Mouse (Mus musculus) stomach, postnatal 0 days (tissue): ENCODE data around the gene Gng2. TPM values are rescaled to one million over a fixed set of nuclear protein-coding genes. Genes with fewer than 3 reads are reported as not detected.

Source experiments
- ATAC-seq: fragments of 200-750 bp; cut with Nextera tagmentation; 2 replicates; pipeline ENCODE4 v1.8.0; 2017; ENCODE audit not compliant: low FRiP score, low TSS enrichment
- DNase-seq: peaks from one replicate; pipeline ENCODE4 v3.0.0-alpha.2; 2016; ENCODE audit warnings: low spot score
- H3K27ac ChIP-seq: fragments of 300-500 bp; sonication (generic); replicated peaks from 2 replicates; pipeline ENCODE4 v1.5.1; 2014; ENCODE audit warnings: mild to moderate bottlenecking, control low read depth
- H3K27me3 ChIP-seq: fragments of 300-500 bp; sonication (generic); 2 replicates; pipeline ENCODE4 v1.6.1; 2014; ENCODE audit warnings: low read length; ENCODE audit not compliant: control insufficient read depth, insufficient read depth
- H3K36me3 ChIP-seq: fragments of 300-500 bp; sonication (generic); 2 replicates; pipeline ENCODE4 v1.6.1; 2014; ENCODE audit warnings: low read length, mixed read lengths; ENCODE audit not compliant: control insufficient read depth, insufficient read depth
- H3K4me1 ChIP-seq: fragments of 300-500 bp; sonication (generic); replicated peaks from 2 replicates; pipeline ENCODE4 v1.6.1; 2014; ENCODE audit warnings: antibody characterized with exemption; ENCODE audit not compliant: control insufficient read depth, insufficient read depth
- H3K4me2 ChIP-seq: fragments of 300-500 bp; sonication (generic); replicated peaks from 2 replicates; pipeline ENCODE4 v1.6.1; 2014; ENCODE audit warnings: low read depth, mild to moderate bottlenecking, control low read depth, moderate library complexity
- H3K4me3 ChIP-seq: fragments of 300-500 bp; sonication (generic); 2 replicates; pipeline ENCODE4 v1.5.1; 2014; ENCODE audit warnings: low read depth, low read length, control low read depth
- H3K9ac ChIP-seq: fragments of 300-500 bp; sonication (generic); 2 replicates; pipeline ENCODE4 v1.6.1; 2014; ENCODE audit warnings: mild to moderate bottlenecking, low read length, control low read depth, mixed read lengths
- H3K9me3 ChIP-seq: fragments of 300-500 bp; sonication (generic); 2 replicates; pipeline ENCODE4 v1.6.1; 2016; ENCODE audit warnings: low read length; ENCODE audit not compliant: control insufficient read depth
- CTCF ChIP-seq: IDR thresholded peaks from 2 replicates; pipeline ENCODE4 v1.5.1; 2016; ENCODE audit warnings: antibody characterized with exemption, low read depth, mild to moderate bottlenecking, moderate library complexity
- EP300 ChIP-seq: optimal IDR thresholded peaks from 2 replicates; pipeline ENCODE3; 2016; ENCODE audit warnings: antibody characterized with exemption
- WGBS: fragments of 180-500 bp; shearing (Covaris S2); extraction: QIAGEN DNeasy Blood & Tissue Kit; methylation state at CpG from one replicate; pipeline ENCODE4 v1.1.7; 2014; 5-methylcytosine and 5-hydroxymethylcytosine counted together
- polyA plus RNA-seq: library from polyadenylated mRNA; unstranded; fragments of >200 nt; fragmentation: Nextera tagmentation; extraction: Ambion mirVana; gene quantifications from 2 replicates; pipeline ENCODE4 v1.2.1, GENCODE M21; 2015

Gene Gng2
- polyA plus RNA-seq, 1 experiment from 2014 or later, result 17.1 TPM

DNA sequence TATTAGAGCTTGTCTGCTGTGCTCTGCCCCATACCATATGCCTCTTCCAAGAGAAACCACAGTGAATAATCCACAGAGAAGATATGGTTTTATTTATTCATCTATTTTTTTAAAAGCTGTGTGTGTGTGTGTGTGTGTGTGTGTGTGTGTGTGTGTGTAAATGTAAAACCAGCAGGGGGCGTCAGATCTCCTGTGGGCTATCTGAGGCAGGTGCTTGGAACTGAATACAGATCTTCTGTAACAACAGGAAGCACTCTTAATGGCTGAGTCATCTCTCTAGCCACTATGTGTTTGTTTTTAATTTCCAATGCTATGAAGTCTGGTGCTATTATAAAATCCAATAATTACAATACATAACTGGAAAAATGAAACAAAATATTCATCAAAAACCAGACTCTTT, 37.4 kb downstream of the Gng2 start:
- Histone ChIP-seq H3K27ac (no peak overlapping the region), H3K27me3 (no peaks in the 10 kb centered on the region), H3K9me3 (no peaks in the 10 kb centered on the region), H3K4me3 (no peak overlapping the region), H3K9ac (no peak overlapping the region), H3K36me3 (no peaks in the 10 kb centered on the region), H3K4me1 (no peaks in the 10 kb centered on the region), H3K4me2 (no peak overlapping the region)
- TF ChIP-seq CTCF (no peak), EP300 (no peak)
- 83% methylated on average over 1 of the region's 1 CpGs for WGBS
- no peak for DNase-seq
- ATAC-seq, result no peak

DNA sequence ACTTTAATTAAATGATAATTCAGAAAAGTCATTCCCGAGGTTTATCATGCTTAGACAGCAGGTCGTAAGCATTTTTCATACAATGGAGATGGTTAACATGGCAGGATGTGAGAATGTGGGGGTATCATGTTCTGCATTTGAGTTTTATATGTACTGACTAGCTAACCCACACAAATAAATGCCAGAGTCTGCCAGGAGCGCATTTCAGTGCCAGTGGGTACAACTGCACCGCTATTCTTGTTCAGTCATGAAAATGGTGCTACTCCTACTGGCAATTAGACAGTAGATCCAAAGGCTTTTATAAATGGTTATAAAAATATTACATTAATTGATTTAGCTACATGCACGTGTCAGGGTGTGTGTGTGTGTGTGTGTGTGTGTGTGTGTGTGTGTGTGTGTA, 38.9 kb downstream of the Gng2 start:
- Histone ChIP-seq H3K27me3 (no peaks in the 10 kb centered on the region), H3K4me2 (no peak overlapping the region), H3K27ac (no peak overlapping the region), H3K9ac (no peak overlapping the region), H3K4me3 (no peak overlapping the region), H3K36me3 (no peaks in the 10 kb centered on the region), H3K9me3 (no peaks in the 10 kb centered on the region), H3K4me1 (no peaks in the 10 kb centered on the region)
- TF ChIP-seq EP300 (no peak), CTCF (no peak)
- DNase-seq (no peak), ATAC-seq (no peak)
- 84% methylated on average over 5 of the region's 5 CpGs for WGBS

DNA sequence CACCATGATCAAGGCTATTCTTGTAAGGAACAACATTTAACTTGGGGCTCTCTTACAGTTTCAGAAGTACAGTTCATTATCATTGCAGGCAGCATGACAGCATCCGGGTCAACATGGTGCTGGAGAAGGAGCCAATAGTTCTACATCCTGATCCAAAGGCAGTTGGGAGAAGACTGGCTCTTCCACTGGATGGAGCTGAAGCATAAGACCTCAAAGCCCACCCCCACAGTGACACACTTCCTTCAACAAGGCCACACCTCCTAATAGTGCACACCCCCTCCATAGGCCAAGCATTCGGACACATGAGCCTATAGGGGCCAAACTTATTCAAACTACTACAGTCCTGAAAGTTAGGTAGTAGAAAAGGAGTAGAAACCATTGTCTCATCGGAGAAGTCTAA, 42.3 kb downstream of the Gng2 start:
- Histone ChIP-seq H3K36me3 (no peaks in the 10 kb centered on the region), H3K4me3 (no peak overlapping the region), H3K9ac (no peak overlapping the region), H3K27me3 (no peaks in the 10 kb centered on the region), H3K4me1 (no peaks in the 10 kb centered on the region), H3K27ac (no peak overlapping the region), H3K4me2 (no peak overlapping the region), H3K9me3 (no peaks in the 10 kb centered on the region)
- DNase-seq (no peak), ATAC-seq (no peak)
- WGBS, result 94% methylated on average over 3 of the region's 3 CpGs
- TF ChIP-seq EP300 (no peak), CTCF (no peak)

GRCm38 (mm10) chr14:19933314-19933713, 44.1 kb downstream of the Gng2 start:
- no peaks in the 10 kb centered on the region for H3K9me3 ChIP-seq
- H3K9ac ChIP-seq, result no peak overlapping the region
- no peaks in the 10 kb centered on the region for H3K27me3 ChIP-seq
- H3K27ac ChIP-seq, result no peak overlapping the region
- H3K4me2 ChIP-seq, result no peak overlapping the region
- no peak for ATAC-seq
- 74% methylated on average over 6 of the region's 6 CpGs for WGBS
- TF ChIP-seq EP300 (no peak), CTCF (no peak)
- no peaks in the 10 kb centered on the region for H3K36me3 ChIP-seq
- no peaks in the 10 kb centered on the region for H3K4me1 ChIP-seq
- H3K4me3 ChIP-seq, result no peak overlapping the region
- no peak for DNase-seq

DNA sequence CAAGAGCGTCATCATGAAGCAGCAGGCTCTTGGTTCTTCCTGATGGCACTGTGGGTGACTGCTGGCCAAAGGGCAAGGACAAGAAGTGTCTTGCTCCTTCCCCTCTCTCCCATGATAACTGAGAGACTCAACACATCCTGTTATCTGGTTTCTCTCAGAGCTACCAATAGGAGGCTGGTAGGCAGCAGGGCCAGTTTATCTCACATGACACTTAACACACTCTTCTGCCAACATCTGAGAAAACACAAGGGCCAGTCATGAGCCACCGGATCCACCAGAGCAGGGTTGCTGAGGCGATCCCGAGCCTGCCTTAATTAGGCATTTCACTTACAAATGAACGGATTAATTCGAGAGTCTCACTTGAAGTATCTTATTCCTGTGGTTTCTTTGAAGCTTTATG, 49.5 kb downstream of the Gng2 start:
- Histone ChIP-seq H3K4me3 (no peak overlapping the region), H3K4me1 (no peaks in the 10 kb centered on the region), H3K9me3 (no peaks in the 10 kb centered on the region), H3K27me3 (no peaks in the 10 kb centered on the region), H3K36me3 (no peaks in the 10 kb centered on the region), H3K4me2 (no peak overlapping the region), H3K27ac (no peak overlapping the region), H3K9ac (no peak overlapping the region)
- DNase-seq (no peak), ATAC-seq (no peak)
- WGBS, result 44% methylated on average over 6 of the region's 6 CpGs
- TF ChIP-seq CTCF, result no peak
- TF ChIP-seq EP300, result no peak

DNA sequence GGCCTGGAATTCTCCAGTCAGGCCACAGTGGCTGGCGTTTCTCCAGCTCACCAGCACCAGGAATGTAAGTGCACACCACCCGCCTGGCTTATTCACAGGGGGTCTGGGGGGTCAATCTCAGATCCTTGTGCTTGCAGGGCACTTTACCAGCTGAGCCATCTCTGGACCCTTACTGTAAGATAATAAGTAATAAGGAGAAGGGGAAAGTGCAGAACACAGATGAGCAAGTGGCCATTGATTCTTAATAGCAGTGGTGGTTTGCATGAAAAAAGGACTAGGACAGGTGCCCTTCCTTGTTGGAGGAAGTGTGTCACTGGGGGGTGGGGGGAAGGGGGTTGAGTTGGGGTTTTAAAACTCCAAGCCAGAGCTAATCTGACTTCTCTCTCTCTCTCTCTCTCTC, 50.3 kb downstream of the Gng2 start:
- Histone ChIP-seq H3K4me3 (no peak overlapping the region), H3K36me3 (no peaks in the 10 kb centered on the region), H3K9me3 (no peaks in the 10 kb centered on the region), H3K9ac (no peak overlapping the region), H3K27ac (no peak overlapping the region), H3K27me3 (no peaks in the 10 kb centered on the region), H3K4me1 (no peaks in the 10 kb centered on the region), H3K4me2 (no peak overlapping the region)
- 63% methylated on average over 2 of the region's 2 CpGs for WGBS
- no peak for TF ChIP-seq EP300
- TF ChIP-seq CTCF, result no peak
- no peak for ATAC-seq
- no peak for DNase-seq
